8 mouse cellular contexts compared by ENCODE assay signal in genomic region chr6:30299683-30300082, GRCm38 (mm10). TPM values are rescaled to one million over a fixed set of nuclear protein-coding genes. Genes with fewer than 3 reads are reported as not detected.
DNase-seq lines count a peak whose midpoint lies in the region; ATAC-seq lines count a peak whose summit lies in the region.

No protein-coding gene starts in this region.

- peaks cover 34% of the 10 kb centered on the region for H3K4me1 ChIP-seq in hindbrain, embryonic 13.5 days (replicated peaks)
- H3K4me1 ChIP-seq in hindbrain, embryonic 11.5 days (replicated peaks; ENCODE audit: control insufficient read depth, insufficient read depth, low read length): peaks cover 8% of the 10 kb centered on the region; the same call in 1 of the 2 replicates
- peaks cover 6% of the 10 kb centered on the region for H3K4me1 ChIP-seq in brown adipose tissue, adult 24 weeks (ENCODE audit: control insufficient read depth, insufficient read depth, insufficient read length, low read length)
- H3K4me1 ChIP-seq in forebrain, embryonic 12.5 days: peaks cover 30% of the 10 kb centered on the region

- DNase-seq in hindbrain, embryonic 11.5 days (ENCODE audit: low spot score): no peak
- DNase-seq in lung, postnatal 14 days: peak; percentile 10
- no peak for DNase-seq in thymus, postnatal 4 days
- no peak for DNase-seq in adrenal gland, postnatal 4 days (ENCODE audit: low spot score in 2 of 2)
- no peak for DNase-seq in layer of hippocampus, adult 11-12 months (ENCODE audit: low spot score)

- peak overlapping the region; percentile 81; the same call in 1 of the 2 replicates for H3K4me3 ChIP-seq in hindbrain, embryonic 13.5 days
- no peak overlapping the region for H3K4me3 ChIP-seq in hindbrain, embryonic 11.5 days (ENCODE audit: low read depth, low read length)
- no peak overlapping the region for H3K4me3 ChIP-seq in brown adipose tissue, adult 24 weeks (ENCODE audit: insufficient read depth, low read depth, low read length)
- no peak overlapping the region for H3K4me3 ChIP-seq in forebrain, embryonic 12.5 days (replicated peaks)

- H3K4me2 ChIP-seq in hindbrain, embryonic 13.5 days: peak overlapping the region; percentile 89
- no peak overlapping the region for H3K4me2 ChIP-seq in hindbrain, embryonic 11.5 days (replicated peaks; ENCODE audit: low read depth, low read length)
- peak overlapping the region; percentile 81 for H3K4me2 ChIP-seq in forebrain, embryonic 12.5 days

- no peaks in the 10 kb centered on the region for H3K9me3 ChIP-seq in hindbrain, embryonic 13.5 days
- no peaks in the 10 kb centered on the region for H3K9me3 ChIP-seq in hindbrain, embryonic 11.5 days (ENCODE audit: control insufficient read depth, low read length)
- H3K9me3 ChIP-seq in forebrain, embryonic 12.5 days: no peaks in the 10 kb centered on the region

- H3K9ac ChIP-seq in hindbrain, embryonic 13.5 days: 0 out of 2 replicates have a peak overlapping the region, but pooled peaks have one; percentile 76
- no peak overlapping the region for H3K9ac ChIP-seq in hindbrain, embryonic 11.5 days (ENCODE audit: low read depth, low read length)
- no peak overlapping the region for H3K9ac ChIP-seq in forebrain, embryonic 12.5 days

- 90% methylated on average over 5 of the region's 5 CpGs for WGBS in hindbrain, embryonic 13.5 days
- 90% methylated on average over 5 of the region's 5 CpGs for WGBS in hindbrain, embryonic 11.5 days
- WGBS in forebrain, embryonic 12.5 days: 87% methylated on average over 5 of the region's 5 CpGs

- peaks cover 27% of the 10 kb centered on the region for H3K36me3 ChIP-seq in hindbrain, embryonic 13.5 days
- no peaks in the 10 kb centered on the region for H3K36me3 ChIP-seq in hindbrain, embryonic 11.5 days (ENCODE audit: control insufficient read depth, insufficient read depth, low read length)
- H3K36me3 ChIP-seq in forebrain, embryonic 12.5 days (replicated peaks): peaks cover 20% of the 10 kb centered on the region

- no peaks in the 10 kb centered on the region for H3K27me3 ChIP-seq in hindbrain, embryonic 13.5 days
- no peaks in the 10 kb centered on the region for H3K27me3 ChIP-seq in hindbrain, embryonic 11.5 days (ENCODE audit: control insufficient read depth, insufficient read depth, low read length)
- no peaks in the 10 kb centered on the region for H3K27me3 ChIP-seq in forebrain, embryonic 12.5 days

- ATAC-seq in hindbrain, embryonic 13.5 days (ENCODE audit: low FRiP score): no peak
- ATAC-seq in hindbrain, embryonic 11.5 days (ENCODE audit: low FRiP score): no peak
- ATAC-seq in forebrain, embryonic 12.5 days (ENCODE audit: low FRiP score): no peak

- H3K27ac ChIP-seq in hindbrain, embryonic 13.5 days: peak overlapping the region; percentile 91; the same call in 1 of the 2 replicates
- no peak overlapping the region for H3K27ac ChIP-seq in hindbrain, embryonic 11.5 days (ENCODE audit: low read depth, low read length)
- peak overlapping the region; percentile 28; the same call in 1 of the 2 replicates for H3K27ac ChIP-seq in brown adipose tissue, adult 24 weeks (replicated peaks; ENCODE audit: low read depth, low read length)
- H3K27ac ChIP-seq in forebrain, embryonic 12.5 days: 0 out of 2 replicates have a peak overlapping the region, but pooled peaks have one; percentile 88

RNA-seq across cellular contexts. Expression of gene Ube2h, which starts 4.7 kb away (rescaled TPM):
- polyA plus RNA-seq in hindbrain, embryonic 13.5 days (2015; fragmentation: Nextera tagmentation; extraction: Ambion mirVana): 58.1 and 61.0 TPM in 2 replicates
- polyA plus RNA-seq in hindbrain, embryonic 11.5 days (2014; fragmentation: Nextera tagmentation; extraction: Ambion mirVana): 54.9 and 56.1 TPM in 2 replicates
- 58.7 and 69.2 TPM in 2 replicates for polyA plus RNA-seq in brown adipose tissue, adult 24 weeks (2012; ENCODE audit: insufficient read depth, insufficient read length, missing spikeins)
- 56.9 and 62.3 TPM in 2 replicates for polyA plus RNA-seq in forebrain, embryonic 12.5 days (2016; fragmentation: Nextera tagmentation; extraction: Ambion mirVana)
- 100 to 1,000 TPM; 108 to 113 TPM for total RNA-seq in adrenal gland, postnatal 4 days (2021)
